Mouse (Mus musculus) gastrocnemius, adult 8-10 months (tissue): ENCODE measurements at regions not wholly inside any gene's neighbourhood (a gene's known extent, or its start where the extent isn't known, plus 50 kb on each side); places are given as distances from the start of the nearest gene placed in this dataset.

ENCODE experiments used
- DNase-seq, 2 experiments: peaks; one replicate each; pipeline ENCODE4 v3.0.0; 2022; ENCODE audit warnings: low spot score in 2 of 2

GRCm38 (mm10) chr8:92518486-92518885, 155.6 kb upstream of the Irx6 start:
- DNase-seq, result no peak

GRCm38 (mm10) chr8:92522519-92522918, 151.6 kb upstream of the Irx6 start:
- DNase-seq, result no peak

GRCm38 (mm10) chr8:92529756-92530155, 144.3 kb upstream of the Irx6 start:
- no peak for DNase-seq

- DNase-seq, result no peak
These were observed 133.5 kb upstream of the Irx6 start for GRCm38 (mm10) chr8:92540636-92541035.

GRCm38 (mm10) chr8:92545347-92546059, 128.6 kb upstream of the Irx6 start:
- DNase-seq, result no peak

GRCm38 (mm10) chr8:92555140-92555539, 118.9 kb upstream of the Irx6 start:
- DNase-seq, result no peak

- DNase-seq, result no peak
These were observed 118.5 kb upstream of the Irx6 start for GRCm38 (mm10) chr8:92555631-92556030.

GRCm38 (mm10) chr8:92562471-92562870, 111.6 kb upstream of the Irx6 start:
- no peak for DNase-seq

GRCm38 (mm10) chr8:92562962-92563361, 111.1 kb upstream of the Irx6 start:
- DNase-seq, result no peak

- no peak for DNase-seq
These were observed 104.4 kb upstream of the Irx6 start for GRCm38 (mm10) chr8:92569650-92570049.

GRCm38 (mm10) chr8:92579446-92579845, 94.6 kb upstream of the Irx6 start:
- DNase-seq, result no peak

- DNase-seq, result no peak
These were observed 93.0 kb upstream of the Irx6 start for GRCm38 (mm10) chr8:92581051-92581450.

GRCm38 (mm10) chr8:92600766-92601165, 73.3 kb upstream of the Irx6 start:
- no peak for DNase-seq

GRCm38 (mm10) chr8:92602973-92603372, 71.1 kb upstream of the Irx6 start:
- no peak for DNase-seq

GRCm38 (mm10) chr8:92605631-92606030, 68.5 kb upstream of the Irx6 start:
- DNase-seq, result no peak

- DNase-seq, result no peak
These were observed 66.5 kb upstream of the Irx6 start for GRCm38 (mm10) chr8:92607604-92608003.

- no peak for DNase-seq
These were observed 64.2 kb upstream of the Irx6 start for GRCm38 (mm10) chr8:92609908-92610307.

GRCm38 (mm10) chr8:92610487-92611059, 63.5 kb upstream of the Irx6 start:
- no peak for DNase-seq

GRCm38 (mm10) chr8:92613486-92613885, 60.6 kb upstream of the Irx6 start:
- DNase-seq, result no peak

- no peak for DNase-seq
These were observed 57.6 kb upstream of the Irx6 start for GRCm38 (mm10) chr8:92616341-92617115.

GRCm38 (mm10) chr8:92618281-92618680, 55.8 kb upstream of the Irx6 start:
- no peak for DNase-seq
